Mouse (Mus musculus): Measurements from ENCODE around the gene Gramd1a.

DNA sequence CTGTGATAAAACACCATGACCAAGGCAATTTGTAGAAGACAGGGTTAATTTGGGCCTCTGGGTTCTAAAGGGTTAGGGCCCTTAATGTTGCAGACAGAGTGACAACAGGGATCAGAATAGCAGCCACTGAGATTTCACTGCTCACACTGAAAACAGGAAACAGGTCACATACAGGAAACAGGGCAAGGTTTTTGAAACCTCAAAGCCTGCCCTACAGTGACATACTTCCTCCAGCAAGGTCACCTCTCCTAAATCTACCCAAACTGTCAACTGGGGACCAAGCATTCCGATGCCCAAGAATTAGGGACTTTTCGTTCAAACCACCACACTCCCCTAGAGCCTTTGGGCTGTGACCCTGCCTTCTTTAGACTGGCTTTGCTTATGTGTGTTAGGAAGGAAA is 66.0 kb downstream of the Gramd1a start:
- TF ChIP-seq CTCF (IDR thresholded peaks at IDR 0.05; ENCODE audit: borderline replicate concordance, insufficient read depth, low read length) (no peak), POLR2A (IDR thresholded peaks at IDR 0.05; ENCODE audit: low read depth, low read length) (no peak)

Data from embryonic fibroblast, embryonic 13.5 days (primary cell).